Mouse (Mus musculus): ENCODE measurements around the gene Dvl3. TPM values are rescaled to one million over a fixed set of nuclear protein-coding genes. Genes with fewer than 3 reads are reported as not detected.

The Dvl3 gene
- 10 to 100 TPM; 33.1 to 34.1 TPM for total RNA-seq (2023)

DNA sequence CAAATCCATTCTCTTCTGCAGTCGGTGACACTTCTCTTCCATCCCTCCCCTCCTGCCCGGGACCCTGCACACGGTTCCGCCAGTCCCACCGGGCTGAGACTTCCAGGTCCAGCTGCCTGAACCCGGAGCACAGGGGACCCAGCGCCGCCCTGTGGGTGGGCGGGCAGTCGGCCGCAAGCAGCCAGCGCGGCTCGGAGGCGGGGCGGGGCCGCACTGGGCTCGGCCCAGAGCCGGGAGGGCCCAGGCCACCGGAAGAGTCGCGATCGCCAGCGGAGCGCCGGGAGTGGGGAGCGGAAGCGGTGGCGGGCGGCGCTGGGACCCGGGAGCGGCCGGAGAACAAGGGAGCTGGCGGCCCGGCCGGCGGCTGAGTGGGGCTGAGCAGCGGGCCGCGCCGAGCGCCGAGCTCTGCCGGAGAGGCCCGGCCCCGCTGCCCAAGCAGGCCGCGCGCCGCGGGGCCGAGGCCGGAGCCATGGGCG, at the start of gene Dvl3:
Gene Dvl3 (plus strand): TSS at position 257 of the 476 bp plus-strand sequence.

DNA sequence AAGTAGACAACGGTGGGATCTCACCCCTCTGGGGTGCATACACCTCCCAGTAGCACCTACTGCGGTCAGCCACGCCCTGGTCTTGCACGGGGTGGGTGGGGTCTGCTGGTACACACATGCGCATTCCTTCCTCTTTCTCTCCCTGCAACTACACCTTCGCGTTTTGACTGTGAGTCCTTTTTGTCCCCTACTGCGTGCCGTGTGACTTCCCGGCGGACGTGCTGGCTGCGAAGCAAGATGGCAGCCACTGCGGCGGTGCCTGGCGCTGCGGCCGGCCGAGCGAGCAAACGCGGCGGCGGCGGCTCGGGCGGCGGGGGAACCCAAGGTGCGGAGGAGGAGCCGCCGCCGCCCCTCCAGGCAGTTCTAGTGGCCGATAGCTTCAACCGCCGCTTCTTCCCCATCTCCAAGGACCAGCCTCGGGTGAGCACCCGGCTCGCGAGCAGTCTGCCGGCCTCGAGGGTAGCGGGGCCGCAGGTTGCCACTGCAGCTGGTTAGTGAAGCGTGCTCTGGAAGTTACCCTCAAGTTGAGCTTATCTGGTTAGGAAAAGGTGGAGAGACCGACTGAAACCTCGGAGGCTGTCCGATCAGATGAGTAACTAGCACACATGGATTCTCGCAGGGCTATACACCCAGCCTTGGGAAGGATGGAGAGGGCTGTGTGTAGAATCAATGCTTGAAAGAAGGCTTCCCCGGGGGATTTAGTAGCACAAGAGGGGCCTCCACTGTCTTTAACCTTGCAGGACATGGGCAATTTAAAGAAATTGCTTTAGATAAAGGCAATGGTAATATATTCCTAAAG, 17.9 kb upstream of the Dvl3 start, which contains the start of gene Eif2b5:
Gene Eif2b5 (plus strand): TSS at position 141 of the 799 bp plus-strand sequence.

DNA sequence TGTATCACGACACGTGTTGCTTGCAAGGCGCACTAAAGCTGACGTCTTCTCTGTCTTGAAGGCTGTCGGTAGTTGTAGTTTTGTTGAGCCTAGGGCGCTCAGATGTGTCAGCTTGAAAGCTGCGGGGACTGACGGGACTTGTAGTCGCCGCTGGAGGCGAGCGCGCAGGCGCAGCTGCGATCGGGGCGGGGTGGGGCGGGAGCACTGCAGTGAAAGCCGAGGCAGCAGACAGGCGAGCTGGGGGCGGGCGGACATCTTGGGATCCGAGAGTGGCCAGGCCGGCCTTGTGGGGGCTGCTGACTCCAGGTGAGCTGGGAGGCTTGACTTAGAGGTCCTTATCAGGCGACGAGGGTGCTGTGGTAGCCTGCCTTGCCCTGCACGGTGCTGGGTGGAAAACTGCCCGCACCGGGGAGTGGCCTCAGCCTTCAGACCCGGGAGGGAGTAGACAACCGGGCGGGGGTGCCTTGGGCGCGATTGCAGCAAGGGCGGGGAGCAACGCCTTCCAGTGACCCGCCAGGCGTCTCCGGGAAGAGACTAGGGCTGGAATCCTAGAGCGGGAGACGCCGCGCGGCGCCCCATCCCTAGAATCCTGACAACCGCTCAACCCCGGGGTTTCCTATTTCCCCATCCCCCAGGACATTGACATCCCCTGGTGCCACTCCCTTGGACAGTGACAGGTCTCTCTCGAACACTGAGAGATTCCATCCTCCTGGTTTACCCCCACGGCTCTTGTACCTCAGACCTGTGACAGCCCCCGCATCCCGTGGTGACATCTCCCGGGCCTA, 18.7 kb downstream of the Dvl3 start, which contains the start of gene Ap2m1:
Gene Ap2m1 (plus strand): TSS at position 183 of the 785 bp plus-strand sequence.

DNA sequence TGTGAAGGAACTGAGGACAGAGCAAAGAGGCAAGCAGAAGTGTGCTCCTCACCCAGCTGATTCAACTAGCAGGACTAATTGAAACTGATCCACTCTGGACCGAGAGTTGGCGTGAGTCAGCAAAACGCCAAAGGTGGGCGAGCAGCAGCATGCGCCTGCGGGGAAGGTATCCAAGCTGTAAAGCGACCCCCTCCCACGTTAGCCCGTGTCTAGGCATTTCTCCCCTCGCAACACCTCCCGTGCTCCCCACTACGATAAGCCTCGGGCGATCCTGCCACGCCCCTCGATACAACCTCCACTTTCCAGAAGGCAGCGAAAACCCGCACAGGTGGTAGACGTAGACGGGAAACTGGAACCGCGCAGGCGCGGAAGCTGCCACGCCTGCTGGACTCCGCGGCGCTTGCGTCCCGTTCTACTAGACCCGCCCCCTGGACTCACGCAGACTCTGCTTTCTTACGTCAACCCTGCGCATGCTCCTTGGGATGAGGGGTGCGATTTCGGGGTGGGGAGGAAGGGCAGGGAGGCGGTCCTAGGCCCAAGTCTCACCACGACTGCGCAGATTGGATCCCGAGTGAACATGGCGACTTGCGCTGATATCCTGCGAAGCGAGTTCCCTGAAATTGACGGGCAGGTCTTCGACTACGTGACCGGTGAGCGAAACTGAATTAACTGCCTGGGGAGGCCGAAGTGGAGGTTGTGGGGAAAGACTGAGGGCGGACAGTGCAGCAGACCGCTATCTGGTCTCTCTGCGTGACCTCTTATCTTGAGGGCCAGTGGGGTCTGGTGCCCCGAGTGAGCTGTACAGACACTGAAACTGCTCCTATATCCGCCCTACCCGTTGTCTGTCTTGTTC, 31.5 kb downstream of the Dvl3 start, which contains the start of gene Abcf3:
Gene Abcf3 (plus strand): TSS at position 482 of the 853 bp plus-strand sequence.

Other genes with a start within 250 kb of the Dvl3 start
- gene Parl, start 214.6 kb upstream of the Dvl3 start, total RNA-seq (2023), result 100 to 1,000 TPM; 119 to 127 TPM
- gene Cyp2ab1, start 191.6 kb upstream of the Dvl3 start, total RNA-seq (2023), result 10 to 100 TPM; 60.9 to 68.9 TPM
- 100 to 1,000 TPM; 156 to 177 TPM for gene Abcc5, start 90.6 kb upstream of the Dvl3 start, total RNA-seq (2023)
- 10 to 100 TPM; 20.2 to 25.5 TPM for gene Eif2b5, start 18.2 kb upstream of the Dvl3 start, total RNA-seq (2023)
- 100 to 1,000 TPM; 199 to 201 TPM for gene Ap2m1, start 18.5 kb downstream of the Dvl3 start, total RNA-seq (2023)
- gene Abcf3, start 31.6 kb downstream of the Dvl3 start, total RNA-seq (2023), result 10 to 100 TPM; 52.3 to 62.4 TPM
- not detected for gene Vwa5b2, start 72.5 kb downstream of the Dvl3 start, total RNA-seq (2023)
- gene Eef1akmt4, start 94.6 kb downstream of the Dvl3 start, total RNA-seq (2023), result 1 to 10 TPM; 7.7 to 9.3 TPM
- not detected for gene Gm49333, start 94.6 kb downstream of the Dvl3 start, total RNA-seq (2023)
- 10 to 100 TPM; 11.4 to 13.9 TPM for gene Alg3, start 94.8 kb downstream of the Dvl3 start, total RNA-seq (2023)
- under 1 TPM; 0.39 to 0.97 TPM for gene Camk2n2, start 104.3 kb downstream of the Dvl3 start, total RNA-seq (2023)
- gene Ece2, start 112.8 kb downstream of the Dvl3 start, total RNA-seq (2023), result not detected
- gene Psmd2, start 134.7 kb downstream of the Dvl3 start, total RNA-seq (2023), result 100 to 1,000 TPM; 116 to 118 TPM
- gene Eif4g1, start 151.3 kb downstream of the Dvl3 start, total RNA-seq (2023), result 100 to 1,000 TPM; 252 to 266 TPM
- 1 to 10 TPM; 5.3 to 5.4 TPM for gene Fam131a, start 176.3 kb downstream of the Dvl3 start, total RNA-seq (2023)
- gene Polr2h, start 200.7 kb downstream of the Dvl3 start, total RNA-seq (2023), result 10 to 100 TPM; 10.6 to 10.8 TPM
- gene Clcn2, start 200.8 kb downstream of the Dvl3 start, total RNA-seq (2023), result 1 to 10 TPM; 1.7 to 2.2 TPM
- gene Chrd, start 216.1 kb downstream of the Dvl3 start, total RNA-seq (2023), result not detected
- gene Thpo, start 217.5 kb downstream of the Dvl3 start, total RNA-seq (2023), result not detected